Mouse (Mus musculus) induced T-regulatory cell, adult 2 months (primary cell): Measurements from ENCODE around the gene Ddr1.

ENCODE experiments used
- DNase-seq: peaks from one replicate; pipeline ENCODE4 v3.0.0-alpha.2; 2012; ENCODE audit warnings: low read depth

The Ddr1 gene

GRCm38 (mm10) chr17:35692368-35692767 lies 12.1 kb downstream of the Ddr1 start:
- DNase-seq = no peak

- DNase-seq = no peak
Measured at GRCm38 (mm10) chr17:35691811-35692210, 12.6 kb downstream of the Ddr1 start.

- DNase-seq = no peak
Measured at GRCm38 (mm10) chr17:35689936-35690645, 14.3 kb downstream of the Ddr1 start.

GRCm38 (mm10) chr17:35688347-35689175 lies 15.9 kb downstream of the Ddr1 start:
- peak; percentile 29 for DNase-seq

- DNase-seq = no peak
Measured at GRCm38 (mm10) chr17:35685061-35685460, 19.4 kb downstream of the Ddr1 start.

GRCm38 (mm10) chr17:35681986-35682385 lies 22.4 kb downstream of the Ddr1 start:
- DNase-seq = no peak

GRCm38 (mm10) chr17:35680591-35680990 lies 23.8 kb downstream of the Ddr1 start:
- no peak for DNase-seq

- peak; percentile 95 for DNase-seq
Measured at GRCm38 (mm10) chr17:35673416-35674035, 30.9 kb downstream of the Ddr1 start, which contains the start of gene Gtf2h4. Gene Gtf2h4, minus strand, starts transcription at chr17:35673739.

GRCm38 (mm10) chr17:35672527-35672926 lies 31.9 kb downstream of the Ddr1 start:
- DNase-seq = no peak

- DNase-seq = no peak
Measured at GRCm38 (mm10) chr17:35671846-35672245, 32.6 kb downstream of the Ddr1 start.

GRCm38 (mm10) chr17:35669731-35670130 lies 34.7 kb downstream of the Ddr1 start:
- DNase-seq = no peak

GRCm38 (mm10) chr17:35667334-35668065 lies 36.9 kb downstream of the Ddr1 start, which contains the start of gene Vars2:
Gene Vars2, minus strand, starts transcription at chr17:35667592.
- peak; percentile 98 for DNase-seq

- peak; percentile 55 for DNase-seq
Measured at GRCm38 (mm10) chr17:35666851-35667256, 37.6 kb downstream of the Ddr1 start.

GRCm38 (mm10) chr17:35665957-35666515 lies 38.4 kb downstream of the Ddr1 start:
- DNase-seq = peak; percentile 53

GRCm38 (mm10) chr17:35653086-35653485 lies 51.3 kb downstream of the Ddr1 start:
- no peak for DNase-seq

GRCm38 (mm10) chr17:35649429-35649828 lies 55.0 kb downstream of the Ddr1 start:
- no peak for DNase-seq

- no peak for DNase-seq
Measured at GRCm38 (mm10) chr17:35643609-35644236, 60.7 kb downstream of the Ddr1 start, which contains the start of gene Mucl3. Gene Mucl3, minus strand, starts transcription at chr17:35643695.

GRCm38 (mm10) chr17:35639352-35639751 lies 65.1 kb downstream of the Ddr1 start:
- no peak for DNase-seq

- peak; percentile 91 for DNase-seq
Measured at GRCm38 (mm10) chr17:35638475-35639190, 65.8 kb downstream of the Ddr1 start.

GRCm38 (mm10) chr17:35636363-35636762 lies 68.1 kb downstream of the Ddr1 start:
- peak; percentile 65 for DNase-seq
